Mouse (Mus musculus) heart, postnatal 0 days (tissue): ENCODE data around the gene Atp8b4. TPM values are rescaled to one million over a fixed set of nuclear protein-coding genes. Genes with fewer than 3 reads are reported as not detected.
"Not testable (repeated sequence)": the region's sequence is repeated elsewhere in the genome, so short reads cannot be mapped to it uniquely, and the experiment has no call there.

Source experiments
- ATAC-seq: fragments of 200-750 bp; cut with Nextera tagmentation; 2 replicates; pipeline ENCODE4 v1.8.0; 2017; ENCODE audit warnings: low read depth, moderate number of reproducible peaks, moderate library complexity; ENCODE audit not compliant: insufficient read depth
- DNase-seq: peaks from one replicate; pipeline ENCODE4 v3.0.0-alpha.2; 2016; ENCODE audit warnings: low spot score
- H3K27ac ChIP-seq: fragments of 300-500 bp; sonication (generic); 2 replicates; pipeline ENCODE4 v1.5.1; 2014; ENCODE audit warnings: low read depth, mild to moderate bottlenecking
- H3K27me3 ChIP-seq: fragments of 300-500 bp; sonication (generic); 2 replicates; pipeline ENCODE4 v1.6.1; 2014; ENCODE audit warnings: low read length, mixed read lengths; ENCODE audit not compliant: control insufficient read depth, insufficient read depth
- H3K36me3 ChIP-seq: fragments of 300-500 bp; sonication (generic); replicated peaks from 2 replicates; pipeline ENCODE4 v1.6.1; 2014; ENCODE audit warnings: low read length, mixed read lengths; ENCODE audit not compliant: control insufficient read depth, insufficient read depth
- H3K4me1 ChIP-seq: fragments of 300-500 bp; sonication (generic); 2 replicates; pipeline ENCODE4 v1.6.1; 2014; ENCODE audit warnings: antibody characterized with exemption; ENCODE audit not compliant: control insufficient read depth, insufficient read depth
- H3K4me2 ChIP-seq: fragments of 300-500 bp; sonication (generic); 2 replicates; pipeline ENCODE4 v1.6.1; 2014; ENCODE audit warnings: low read depth, mild to moderate bottlenecking, low read length, moderate library complexity
- H3K4me3 ChIP-seq: fragments of 300-500 bp; sonication (generic); 2 replicates; pipeline ENCODE4 v1.5.1; 2014; ENCODE audit warnings: low read depth, low read length
- H3K9ac ChIP-seq: fragments of 300-500 bp; sonication (generic); replicated peaks from 2 replicates; pipeline ENCODE4 v1.6.1; 2014; ENCODE audit warnings: low read depth, low read length, mixed read lengths
- H3K9me3 ChIP-seq: fragments of 300-500 bp; sonication (generic); replicated peaks from 2 replicates; pipeline ENCODE4 v1.6.1; 2016; ENCODE audit warnings: low read length; ENCODE audit not compliant: control insufficient read depth
- CTCF ChIP-seq: IDR thresholded peaks from 2 replicates; pipeline ENCODE4 v1.5.1; 2016; ENCODE audit warnings: antibody characterized with exemption, control low read depth, low read depth
- EP300 ChIP-seq: IDR thresholded peaks from 2 replicates; pipeline ENCODE4 v1.6.1; 2016; ENCODE audit warnings: antibody characterized with exemption, low read depth
- WGBS: fragments of 180-500 bp; shearing (Covaris S2); extraction: QIAGEN DNeasy Blood & Tissue Kit; methylation state at CpG from one replicate; pipeline ENCODE4 v1.1.7; 2014; 5-methylcytosine and 5-hydroxymethylcytosine counted together
- polyA plus RNA-seq: library from polyadenylated mRNA; unstranded; fragments of >200 nt; fragmentation: Nextera tagmentation; extraction: Ambion mirVana; gene quantifications from 2 replicates; pipeline ENCODE4 v1.2.1, GENCODE M21; 2015
- total RNA-seq: library from RNA; depleted of rRNA; stranded (reverse); fragments of >200 nt; gene quantifications from 2 replicates; pipeline ENCODE4 v1.2.3, GENCODE M21; 2014; ENCODE audit warnings: low replicate concordance

Gene Atp8b4
- total and polyA plus RNA-seq, 2 experiments from 2014 or later, result 0.27 TPM; not detected in 1

DNA sequence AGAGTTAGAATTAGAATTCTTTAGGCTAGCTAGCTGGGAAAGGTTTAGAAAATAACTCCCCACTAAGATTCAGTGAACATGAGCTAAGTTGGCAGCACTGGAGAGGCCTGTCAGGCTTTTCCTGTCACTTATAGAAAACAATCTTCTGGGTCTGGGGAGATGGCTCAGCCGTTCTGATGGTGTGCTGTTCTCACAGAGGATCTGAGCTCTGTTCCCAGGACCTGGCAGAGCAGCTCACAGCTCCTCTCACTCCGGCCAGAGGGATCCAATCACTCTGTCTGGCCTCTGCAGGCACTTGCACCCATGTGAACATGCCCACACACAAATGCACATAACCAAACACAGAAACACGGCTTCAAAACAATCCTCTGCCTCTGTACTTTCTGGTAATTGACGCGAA, 27.6 kb downstream of the Atp8b4 start:
- Histone ChIP-seq H3K4me1 (no peaks in the 10 kb centered on the region), H3K4me3 (no peak overlapping the region), H3K27ac (no peak overlapping the region), H3K4me2 (no peak overlapping the region), H3K9ac (no peak overlapping the region), H3K36me3 (no peaks in the 10 kb centered on the region), H3K9me3 (no peaks in the 10 kb centered on the region), H3K27me3 (no peaks in the 10 kb centered on the region)
- DNase-seq (no peak), ATAC-seq (no peak)
- TF ChIP-seq EP300 (no peak), CTCF (no peak)
- WGBS, result 58% methylated on average over 5 of the region's 5 CpGs

DNA sequence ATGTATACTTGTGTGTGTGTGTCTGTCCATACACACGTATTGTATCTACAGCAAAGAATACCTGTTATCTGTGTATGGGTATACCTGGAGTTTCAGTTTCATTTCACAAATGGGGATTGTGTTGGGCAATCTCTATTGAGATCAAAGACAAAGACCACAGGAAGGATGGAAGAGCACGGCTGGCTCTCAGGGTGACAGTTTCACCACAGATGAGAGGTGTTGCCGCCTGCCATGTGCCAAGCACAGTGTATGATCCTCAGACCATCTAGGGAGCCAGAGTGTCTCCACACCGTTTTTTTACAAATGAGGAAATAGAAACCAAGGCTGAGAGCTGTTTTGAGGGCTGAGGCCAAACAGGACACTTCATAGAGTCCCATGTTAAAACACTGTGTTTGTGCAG, 32.7 kb downstream of the Atp8b4 start:
- H3K9ac ChIP-seq, result no peak overlapping the region
- DNase-seq (no peak), ATAC-seq (no peak)
- no peak overlapping the region for H3K4me3 ChIP-seq
- H3K9me3 ChIP-seq, result no peaks in the 10 kb centered on the region
- 69% methylated on average over 4 of the region's 4 CpGs for WGBS
- no peak overlapping the region for H3K27ac ChIP-seq
- H3K36me3 ChIP-seq, result no peaks in the 10 kb centered on the region
- no peak overlapping the region for H3K4me2 ChIP-seq
- no peaks in the 10 kb centered on the region for H3K27me3 ChIP-seq
- TF ChIP-seq CTCF, result no peak
- TF ChIP-seq EP300, result no peak
- no peaks in the 10 kb centered on the region; the same call in 1 of the 2 replicates for H3K4me1 ChIP-seq

DNA sequence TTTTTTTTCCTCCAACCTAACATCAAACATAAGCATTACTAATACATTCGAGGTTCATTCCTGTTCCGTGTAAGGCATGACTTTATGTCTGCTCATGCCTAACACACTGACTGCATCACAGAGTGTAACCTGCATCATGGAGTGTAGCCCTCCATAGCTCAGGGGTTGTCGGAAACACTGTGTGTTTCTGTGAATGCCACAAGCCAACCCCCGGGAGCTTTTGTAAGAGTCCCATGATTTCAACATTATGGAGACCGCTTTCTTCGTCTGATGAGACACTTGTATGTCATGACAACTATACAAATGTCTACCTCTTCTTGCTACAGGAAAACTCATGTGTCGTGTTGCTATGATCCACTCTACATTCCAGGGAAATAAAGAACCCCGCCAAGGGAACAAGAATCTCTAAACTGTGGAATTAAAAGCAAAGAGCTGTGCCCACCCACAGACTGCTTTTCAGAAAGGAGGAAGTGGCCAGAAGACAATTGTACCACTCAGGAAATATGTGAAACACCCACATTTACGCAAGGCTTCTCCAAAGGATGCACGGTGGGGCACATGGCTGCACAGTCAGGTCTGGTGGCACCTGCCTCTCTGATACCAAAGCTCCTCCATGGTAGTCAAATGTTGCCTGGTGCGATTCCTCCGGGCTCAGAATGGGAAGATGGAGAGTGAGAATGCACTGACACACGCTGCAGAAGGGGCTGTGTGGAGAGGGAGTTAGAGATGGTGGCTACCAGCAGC, 33.9 kb downstream of the Atp8b4 start:
- Histone ChIP-seq H3K4me3 (no peak overlapping the region), H3K27ac (no peak overlapping the region), H3K9ac (no peak overlapping the region), H3K4me1 (no peaks in the 10 kb centered on the region; the same call in 1 of the 2 replicates), H3K36me3 (no peaks in the 10 kb centered on the region), H3K9me3 (no peaks in the 10 kb centered on the region), H3K27me3 (no peaks in the 10 kb centered on the region), H3K4me2 (no peak overlapping the region)
- TF ChIP-seq EP300, result no peak
- TF ChIP-seq CTCF, result no peak
- no peak for DNase-seq
- WGBS, result 81% methylated on average over 13 of the region's 13 CpGs
- ATAC-seq, result no peak

DNA sequence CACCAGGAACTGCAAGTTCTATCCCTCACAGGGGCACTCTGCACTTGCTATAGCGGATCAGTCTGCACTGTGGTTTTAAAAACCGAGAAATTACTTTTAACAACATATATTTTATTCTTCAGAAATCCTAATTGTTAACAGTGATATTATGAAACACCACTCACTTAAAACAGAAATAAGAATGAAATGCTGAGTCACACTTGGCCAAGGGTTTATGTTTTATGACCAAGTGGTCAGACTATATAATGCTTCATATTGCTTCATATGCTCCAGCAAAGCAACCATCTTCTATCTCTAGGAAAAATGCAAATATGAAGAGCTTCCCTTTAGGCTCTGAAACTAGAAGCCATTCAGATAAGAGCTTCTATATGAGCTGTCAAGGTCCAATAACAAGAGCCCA, 41.8 kb downstream of the Atp8b4 start:
- Histone ChIP-seq H3K36me3 (no peaks in the 10 kb centered on the region), H3K27me3 (no peaks in the 10 kb centered on the region), H3K4me1 (no peaks in the 10 kb centered on the region), H3K27ac (no peak overlapping the region), H3K9me3 (no peaks in the 10 kb centered on the region), H3K4me3 (no peak overlapping the region), H3K4me2 (no peak overlapping the region), H3K9ac (no peak overlapping the region)
- TF ChIP-seq EP300 (no peak), CTCF (no peak)
- ATAC-seq, result no peak
- 84% methylated on average over 2 of the region's 2 CpGs for WGBS
- no peak for DNase-seq

DNA sequence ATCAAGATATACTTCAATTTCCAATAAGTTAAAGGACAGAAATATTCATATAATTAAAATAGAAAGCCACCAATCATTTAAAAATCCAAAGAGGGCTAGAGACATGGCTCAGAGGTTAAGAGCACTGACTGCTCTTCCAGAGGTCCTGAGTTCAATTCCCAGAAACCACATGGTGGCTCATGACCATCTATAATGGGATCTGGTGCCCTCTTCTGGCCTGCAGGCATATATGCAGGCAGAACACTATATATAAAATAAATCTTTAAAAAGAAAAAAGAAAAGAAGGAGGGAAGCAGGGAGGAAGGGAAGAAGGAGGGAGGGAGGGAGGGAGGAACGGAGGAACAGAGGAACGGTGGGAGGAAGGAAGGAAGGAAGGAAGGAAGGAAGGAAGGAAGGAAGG, 42.7 kb downstream of the Atp8b4 start:
- not testable (repeated sequence) for H3K27ac ChIP-seq, H3K27me3 ChIP-seq, H3K36me3 ChIP-seq, H3K9ac ChIP-seq, H3K4me2 ChIP-seq, ATAC-seq, DNase-seq, H3K4me1 ChIP-seq, H3K4me3 ChIP-seq, H3K9me3 ChIP-seq
- 40% methylated on average over 2 of the region's 2 CpGs for WGBS
- peak; percentile 33 for TF ChIP-seq CTCF

DNA sequence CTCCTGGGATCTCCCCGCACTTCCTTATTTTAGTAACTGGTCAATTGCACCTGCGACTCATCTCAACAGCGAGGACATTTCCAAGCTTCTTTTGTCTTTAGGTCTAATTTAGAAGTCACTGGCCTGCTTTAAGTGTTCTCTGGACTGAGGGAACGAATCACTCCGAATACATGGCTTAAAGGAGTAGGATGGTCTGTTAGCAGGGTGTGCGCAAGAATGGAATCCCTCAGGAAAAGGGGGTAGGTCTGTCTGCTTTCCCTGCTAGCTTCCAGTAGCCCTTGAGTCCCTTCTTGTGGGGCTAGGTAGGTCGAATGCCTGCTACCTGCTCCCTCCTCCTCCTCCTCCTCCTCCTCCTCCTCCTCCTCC, 49.6 kb downstream of the Atp8b4 start:
- Histone ChIP-seq H3K27me3 (no peaks in the 10 kb centered on the region), H3K4me2 (peak overlapping the region; percentile 32), H3K9ac (0 out of 2 replicates have a peak overlapping the region, but pooled peaks have one; percentile 21), H3K9me3 (no peaks in the 10 kb centered on the region), H3K4me3 (no peak overlapping the region), H3K36me3 (no peaks in the 10 kb centered on the region), H3K4me1 (peaks cover 9% of the 10 kb centered on the region), H3K27ac (peak overlapping the region; percentile 99)
- TF ChIP-seq CTCF, result no peak
- TF ChIP-seq EP300, result no peak
- 41% methylated on average over 7 of the region's 7 CpGs for WGBS
- ATAC-seq (no peak), DNase-seq (no peak)
